ENCODE assay signal across 8 mouse cellular contexts in the genomic region with DNA sequence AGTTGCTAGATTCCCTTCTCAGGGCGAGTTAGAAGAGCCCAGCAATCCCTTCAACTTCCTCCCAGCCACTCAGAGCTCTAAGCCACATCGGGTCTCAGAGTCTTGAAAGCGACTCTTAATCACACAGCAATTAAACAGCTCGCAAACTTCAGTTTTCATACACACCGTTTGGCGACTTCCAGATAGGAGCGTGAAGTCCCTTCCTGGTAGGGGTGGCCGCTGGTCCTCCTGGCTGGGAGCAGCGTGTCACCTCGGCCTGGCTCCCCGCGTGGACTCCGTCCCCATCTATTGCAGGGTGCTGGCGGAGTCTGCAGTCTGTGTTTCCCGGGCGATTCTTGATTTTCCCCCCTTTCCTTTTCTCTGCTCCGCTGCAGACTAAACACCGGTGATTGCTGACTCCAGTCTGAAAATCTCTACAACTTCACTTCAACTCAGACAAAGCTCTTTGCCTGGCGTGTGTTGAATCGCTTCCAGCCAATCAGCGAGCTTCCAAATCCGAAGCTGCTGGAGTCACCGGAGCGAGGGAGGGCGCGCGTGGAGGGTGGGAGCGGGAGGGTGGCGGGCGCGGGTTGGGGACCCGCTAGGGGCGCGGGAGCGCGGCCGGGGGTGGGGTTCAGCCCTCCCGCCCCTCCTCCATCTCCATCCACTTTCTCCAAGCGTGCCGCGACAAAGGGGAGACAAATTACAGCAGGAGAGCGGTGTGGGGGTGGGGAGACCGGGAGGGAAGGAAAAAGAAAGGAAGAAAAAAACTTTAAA. TPM values are rescaled to one million over a fixed set of nuclear protein-coding genes. Genes with fewer than 3 reads are reported as not detected.
DNase-seq lines count a peak whose midpoint lies in the region; ATAC-seq lines count a peak whose summit lies in the region.

A gene (minus strand): TSS at position 456 of the 756 bp plus-strand sequence.

- H3K27ac ChIP-seq in embryonic facial prominence, embryonic 12.5 days, result peak within 1 kb of the TSS; percentile 100
- peak within 1 kb of the TSS; percentile 83 for H3K27ac ChIP-seq in liver, embryonic 11.5 days (ENCODE audit: low read depth, low read length)
- peak within 1 kb of the TSS; percentile 87 for H3K27ac ChIP-seq in neural tube, embryonic 13.5 days (replicated peaks)

- H3K36me3 ChIP-seq in embryonic facial prominence, embryonic 12.5 days, result peaks cover 29% of the 10 kb centered on the region
- peaks cover 2% of the 10 kb centered on the region; the same call in 1 of the 2 replicates for H3K36me3 ChIP-seq in liver, embryonic 11.5 days (ENCODE audit: control insufficient read depth, insufficient read depth, low read length)
- H3K36me3 ChIP-seq in neural tube, embryonic 13.5 days, result no peaks in the 10 kb centered on the region

- peak within 1 kb of the TSS; percentile 89 for H3K9ac ChIP-seq in embryonic facial prominence, embryonic 12.5 days
- H3K9ac ChIP-seq in liver, embryonic 11.5 days (ENCODE audit: low read depth, low read length), result peak within 1 kb of the TSS; percentile 64
- peak within 1 kb of the TSS; percentile 79 for H3K9ac ChIP-seq in neural tube, embryonic 13.5 days

- peak; percentile 33 for DNase-seq in layer of hippocampus, adult 11-12 months (ENCODE audit: low spot score)
- DNase-seq in layer of hippocampus, adult 9-10 months (ENCODE audit: low spot score), result no peak
- peak; percentile 75 for DNase-seq in heart, adult 8-10 months (ENCODE audit: low spot score)
- DNase-seq in kidney, adult 8-10 months, result peak; percentile 38 to 47
- DNase-seq in liver, embryonic 11.5 days (ENCODE audit: low spot score), result peak; percentile 64
- DNase-seq in urinary bladder, postnatal 25 days (ENCODE audit: low spot score), result peak; percentile 70

- no peaks in the 10 kb centered on the region for H3K27me3 ChIP-seq in embryonic facial prominence, embryonic 12.5 days
- peaks cover 10% of the 10 kb centered on the region; the same call in 1 of the 2 replicates for H3K27me3 ChIP-seq in liver, embryonic 11.5 days (replicated peaks; ENCODE audit: control insufficient read depth, insufficient read depth, low read length)
- no peaks in the 10 kb centered on the region for H3K27me3 ChIP-seq in neural tube, embryonic 13.5 days

- H3K4me3 ChIP-seq in embryonic facial prominence, embryonic 12.5 days, result peak within 1 kb of the TSS; percentile 75
- H3K4me3 ChIP-seq in liver, embryonic 11.5 days (ENCODE audit: low read depth, low read length), result peak within 1 kb of the TSS; percentile 59
- peak within 1 kb of the TSS; percentile 71 for H3K4me3 ChIP-seq in neural tube, embryonic 13.5 days

- 2% methylated on average over 43 of the region's 43 CpGs for WGBS in embryonic facial prominence, embryonic 12.5 days
- under 1% methylated on average over 43 of the region's 43 CpGs for WGBS in liver, embryonic 11.5 days
- WGBS in neural tube, embryonic 13.5 days, result under 1% methylated on average over 43 of the region's 43 CpGs

- H3K9me3 ChIP-seq in embryonic facial prominence, embryonic 12.5 days, result no peaks in the 10 kb centered on the region
- no peaks in the 10 kb centered on the region for H3K9me3 ChIP-seq in liver, embryonic 11.5 days (ENCODE audit: control insufficient read depth, low read length)
- no peaks in the 10 kb centered on the region for H3K9me3 ChIP-seq in neural tube, embryonic 13.5 days

- 0 out of 2 replicates have a peak, but pooled peaks cover 18% of the 10 kb centered on the region for H3K4me1 ChIP-seq in embryonic facial prominence, embryonic 12.5 days
- H3K4me1 ChIP-seq in liver, embryonic 11.5 days (replicated peaks; ENCODE audit: control insufficient read depth, insufficient read depth, low read length), result no peaks in the 10 kb centered on the region; the same call in 1 of the 2 replicates
- peaks cover 43% of the 10 kb centered on the region for H3K4me1 ChIP-seq in neural tube, embryonic 13.5 days (replicated peaks)

- peak within 1 kb of the TSS; percentile 74 for H3K4me2 ChIP-seq in embryonic facial prominence, embryonic 12.5 days (replicated peaks)
- peak within 1 kb of the TSS; percentile 70 for H3K4me2 ChIP-seq in liver, embryonic 11.5 days
- peak within 1 kb of the TSS; percentile 76 for H3K4me2 ChIP-seq in neural tube, embryonic 13.5 days

- ATAC-seq in embryonic facial prominence, embryonic 12.5 days (ENCODE audit: insufficient number of reproducible peaks, insufficient read depth, low FRiP score, low TSS enrichment), result peak; percentile 93
- peak; percentile 76 for ATAC-seq in liver, embryonic 11.5 days (replicated peaks; ENCODE audit: low FRiP score)
- peak; percentile 92 for ATAC-seq in neural tube, embryonic 13.5 days (ENCODE audit: low read depth)

RNA-seq across cellular contexts. Expression of the gene that starts here (rescaled TPM):
- 142 and 152 TPM in 2 replicates for polyA plus RNA-seq in embryonic facial prominence, embryonic 12.5 days (2016; fragmentation: Nextera tagmentation; extraction: Ambion mirVana)
- total RNA-seq in heart, adult 8-10 months (2022), result 1 to 10 TPM; 2.6 to 5.4 (median 3.5) TPM
- polyA plus RNA-seq in liver, embryonic 11.5 days (2014; fragmentation: Nextera tagmentation; extraction: Ambion mirVana), result 19.9 and 22.4 TPM in 2 replicates
- 26.5 and 30.9 TPM in 2 replicates for polyA plus RNA-seq in neural tube, embryonic 13.5 days (2015; fragmentation: Nextera tagmentation; extraction: Ambion mirVana)
